Mouse (Mus musculus) testis, postnatal 10 days (tissue): ENCODE measurements at regions not wholly inside any gene's neighbourhood (a gene's known extent, or its start where the extent isn't known, plus 50 kb on each side); places are given as distances from the start of the nearest gene placed in this dataset.

Source experiments
- DNase-seq: peaks from one replicate; pipeline ENCODE4 v3.0.0; 2021; ENCODE audit warnings: low spot score

- DNase-seq = no peak
These were observed 123.3 kb upstream of the Nrp1 start for GRCm38 (mm10) chr8:128235071-128235470.

- no peak for DNase-seq
These were observed 122.9 kb upstream of the Nrp1 start for GRCm38 (mm10) chr8:128235527-128235926.

DNA sequence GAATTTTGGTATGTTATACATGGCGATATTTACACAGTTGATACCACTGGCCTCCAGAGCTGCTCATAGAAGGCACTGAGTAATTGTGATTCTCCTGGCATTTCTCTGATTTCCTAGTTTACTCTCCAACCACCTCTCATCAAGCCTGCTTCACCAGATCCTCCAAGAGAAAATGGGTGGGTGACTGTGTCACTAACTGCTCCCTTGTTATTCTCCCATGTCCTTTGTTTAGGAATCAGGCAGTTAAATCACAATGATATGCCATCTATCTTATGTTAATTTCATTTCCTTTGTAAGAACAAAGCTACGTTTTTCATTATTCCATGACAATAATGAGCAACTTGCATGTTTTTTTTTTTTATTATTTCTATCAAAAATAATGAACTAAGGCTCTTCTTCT is 122.3 kb upstream of the Nrp1 start:
- no peak for DNase-seq

DNA sequence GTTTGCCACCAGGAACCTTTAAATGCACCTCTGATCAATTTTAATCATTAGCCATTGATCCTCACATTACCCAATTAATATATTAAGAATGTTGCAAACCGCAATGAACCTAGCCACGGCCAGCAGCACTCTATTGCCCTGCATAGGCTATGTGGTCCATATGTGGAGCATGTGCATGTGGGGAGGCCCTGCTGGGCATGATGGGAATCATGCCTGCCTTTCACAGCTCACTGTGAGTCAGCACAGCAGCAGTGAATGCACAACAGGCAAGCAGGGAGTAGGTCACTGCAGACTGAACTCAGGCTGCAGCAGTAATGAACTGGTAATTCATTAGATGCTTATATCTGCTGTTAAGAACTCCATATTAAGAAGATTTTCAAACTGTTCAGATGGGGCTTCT is 119.5 kb upstream of the Nrp1 start:
- DNase-seq = no peak

- no peak for DNase-seq
These were observed 118.6 kb upstream of the Nrp1 start for GRCm38 (mm10) chr8:128239783-128240182.

- no peak for DNase-seq
These were observed 117.2 kb upstream of the Nrp1 start for GRCm38 (mm10) chr8:128241200-128241599.

DNA sequence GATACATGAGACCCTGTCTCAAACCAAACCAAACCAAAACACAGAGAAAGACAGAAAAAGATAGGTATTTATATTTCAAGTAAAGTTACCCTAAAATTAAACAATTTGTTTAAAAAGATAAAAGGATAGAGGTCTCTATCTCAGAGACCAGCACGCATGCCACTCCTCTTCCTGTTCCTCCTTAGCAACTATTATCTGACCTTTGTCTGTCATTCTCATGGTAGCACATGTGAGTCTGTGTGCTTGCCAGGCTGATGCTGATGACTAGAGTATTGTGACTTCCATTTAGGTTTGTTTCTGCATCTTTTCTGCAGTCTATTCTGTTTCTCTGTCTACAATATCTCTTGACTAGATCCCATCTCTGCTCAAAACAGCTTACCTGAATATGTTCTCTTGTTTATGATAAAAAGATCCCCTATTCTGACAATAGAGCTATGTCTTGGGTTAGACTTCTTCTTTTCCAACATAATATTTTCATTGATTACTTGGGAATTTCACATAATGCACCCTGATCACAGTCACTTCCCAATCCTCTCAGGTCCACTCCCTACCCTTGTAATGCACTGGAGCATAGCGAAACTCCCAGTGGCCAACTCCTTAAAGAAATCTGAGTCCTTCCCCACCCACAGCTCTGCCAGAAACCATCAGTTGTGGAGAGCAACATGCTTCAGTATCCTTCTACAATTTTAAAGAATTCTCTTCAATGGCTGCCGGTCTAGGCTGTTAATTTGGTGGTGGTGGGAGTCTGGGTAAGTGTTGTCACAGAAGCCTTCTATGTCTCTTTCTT is 115.7 kb upstream of the Nrp1 start:
- no peak for DNase-seq

DNA sequence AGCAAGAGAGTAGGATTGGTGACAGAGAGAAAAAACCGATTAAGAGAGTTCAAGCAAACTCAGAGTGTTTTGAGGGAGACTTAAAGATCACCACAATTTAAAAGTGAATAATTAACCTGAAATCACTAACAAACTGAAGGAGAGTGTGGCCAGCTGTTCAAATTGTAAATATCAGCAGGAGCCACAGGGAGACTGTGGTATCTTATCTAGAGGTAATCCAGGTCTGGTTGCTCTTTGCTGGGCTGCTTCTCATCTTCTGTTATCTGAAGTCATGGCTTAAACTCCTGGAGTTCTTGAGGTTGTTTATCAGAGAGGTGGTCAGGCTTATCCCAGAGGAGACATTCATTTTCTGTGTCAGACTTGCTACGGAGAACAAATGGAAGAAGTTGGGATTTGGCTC is 106.7 kb upstream of the Nrp1 start:
- no peak for DNase-seq

GRCm38 (mm10) chr8:128260836-128261235 is 97.6 kb upstream of the Nrp1 start:
- DNase-seq = no peak

- no peak for DNase-seq
These were observed 97.0 kb upstream of the Nrp1 start for GRCm38 (mm10) chr8:128261367-128261766.

DNA sequence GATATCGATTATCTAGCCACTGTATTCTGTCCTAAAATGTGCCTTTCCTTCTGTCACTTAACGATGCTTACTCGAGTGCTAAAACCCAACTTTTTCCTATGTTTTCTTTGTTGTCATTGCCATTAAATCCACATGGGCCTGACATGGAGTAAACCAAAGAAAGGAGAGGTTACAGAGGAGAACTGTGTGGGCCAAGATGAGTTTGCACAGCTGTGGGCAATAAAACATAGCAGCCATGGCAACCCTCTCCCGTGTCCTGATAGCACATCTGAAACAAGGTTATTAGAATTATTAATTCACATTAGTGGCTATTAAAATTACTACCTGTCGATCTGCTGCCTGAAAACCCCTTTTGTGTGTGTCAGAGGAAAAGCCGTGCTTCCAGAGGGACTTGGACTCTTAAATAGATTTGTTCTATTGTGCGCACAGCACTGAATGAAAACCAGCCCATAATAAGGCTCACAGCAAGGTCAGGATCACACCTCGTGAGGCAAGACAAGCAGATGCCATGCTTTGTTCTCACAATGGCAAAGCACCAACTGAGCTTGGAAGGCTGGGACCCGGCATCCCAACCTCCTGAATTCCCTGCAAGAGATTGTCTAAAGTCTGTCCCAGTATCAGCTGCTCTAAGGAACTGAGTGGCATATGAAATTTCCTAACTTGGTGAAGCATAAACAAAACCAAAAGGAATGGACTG is 95.0 kb upstream of the Nrp1 start:
- DNase-seq = no peak

- no peak for DNase-seq
These were observed 91.1 kb upstream of the Nrp1 start for GRCm38 (mm10) chr8:128267261-128267660.

- no peak for DNase-seq
These were observed 90.4 kb upstream of the Nrp1 start for GRCm38 (mm10) chr8:128268010-128268409.

DNA sequence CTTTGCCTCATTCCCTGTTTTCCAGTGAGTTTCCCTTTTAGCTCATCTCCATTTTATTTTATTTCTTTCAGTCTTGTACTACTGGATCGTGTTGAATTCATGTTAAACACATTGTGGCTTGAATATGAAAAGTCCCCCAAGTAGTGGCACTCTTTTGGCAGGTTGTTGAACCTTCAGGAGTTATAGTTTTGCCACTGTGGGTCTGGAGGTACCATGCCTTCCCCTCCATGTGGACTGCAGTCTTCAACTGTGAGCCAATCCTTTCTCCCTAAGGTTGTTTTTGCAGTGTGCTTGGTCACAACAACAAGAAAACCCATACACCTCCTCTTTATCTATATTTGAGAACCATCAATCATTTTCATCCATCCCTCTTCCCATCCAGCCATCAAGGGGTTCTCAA is 88.9 kb upstream of the Nrp1 start:
- no peak for DNase-seq

DNA sequence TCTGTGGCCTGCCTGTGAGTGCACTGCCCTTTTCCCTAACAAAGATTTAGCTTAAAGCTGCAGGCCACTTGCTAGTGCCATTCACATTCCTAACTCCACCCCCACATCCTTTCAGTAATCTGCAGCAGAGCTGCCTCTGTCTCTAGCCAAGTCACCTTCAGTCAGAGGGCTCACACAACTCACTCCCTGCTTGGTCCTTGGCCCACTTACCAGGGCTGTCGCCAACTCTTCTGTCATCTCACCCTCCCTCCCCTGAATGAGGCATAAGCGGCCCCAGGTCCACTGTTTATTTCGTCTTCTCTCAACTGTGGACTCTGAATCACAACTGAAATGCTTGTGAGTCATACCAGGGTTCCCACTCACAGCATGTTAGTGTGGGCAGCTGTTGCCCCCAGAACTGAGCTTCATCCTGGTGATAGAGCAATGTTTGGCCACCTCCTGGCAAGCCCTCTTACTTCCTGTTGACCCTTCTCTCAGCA is 85.5 kb upstream of the Nrp1 start:
- no peak for DNase-seq

DNA sequence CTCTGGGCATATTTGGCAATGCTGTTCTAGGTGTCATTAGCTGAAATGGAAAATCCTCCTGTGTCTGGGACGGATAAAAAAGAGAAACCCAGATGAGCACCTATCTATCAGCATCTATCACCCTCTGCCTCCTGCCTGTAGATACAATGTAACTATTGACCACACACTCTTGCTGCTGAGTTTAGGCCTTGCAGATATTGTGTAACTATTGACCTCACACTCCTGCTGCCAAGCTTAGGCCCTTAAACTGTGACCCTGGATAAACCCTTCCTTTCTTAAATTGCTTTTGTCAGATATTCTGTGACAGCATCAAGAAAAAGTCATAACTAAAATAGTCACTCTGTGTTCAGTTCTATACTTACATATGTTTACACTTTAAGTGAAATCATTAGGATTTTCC is 81.9 kb upstream of the Nrp1 start:
- DNase-seq = no peak

DNA sequence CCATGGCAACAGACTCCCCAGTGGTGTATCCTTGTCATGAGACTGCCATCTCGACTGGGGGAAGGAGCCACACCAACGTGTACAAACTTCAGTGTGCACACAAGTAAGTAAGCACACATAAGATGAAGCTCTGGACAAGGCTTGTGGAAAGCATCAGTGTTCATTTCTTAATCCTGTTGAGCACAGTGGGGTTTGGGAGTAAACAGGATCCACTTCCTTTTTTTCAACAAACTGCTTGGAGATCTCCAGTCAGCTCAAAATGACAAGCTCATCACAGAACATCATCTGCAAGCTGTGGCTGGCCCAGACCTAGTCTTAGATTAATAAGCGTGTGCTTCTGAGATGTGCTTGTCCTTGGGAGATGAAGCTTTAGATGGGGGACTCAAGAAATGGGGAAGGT is 75.6 kb upstream of the Nrp1 start:
- DNase-seq = no peak

GRCm38 (mm10) chr8:128283365-128283764 is 75.0 kb upstream of the Nrp1 start:
- no peak for DNase-seq

DNA sequence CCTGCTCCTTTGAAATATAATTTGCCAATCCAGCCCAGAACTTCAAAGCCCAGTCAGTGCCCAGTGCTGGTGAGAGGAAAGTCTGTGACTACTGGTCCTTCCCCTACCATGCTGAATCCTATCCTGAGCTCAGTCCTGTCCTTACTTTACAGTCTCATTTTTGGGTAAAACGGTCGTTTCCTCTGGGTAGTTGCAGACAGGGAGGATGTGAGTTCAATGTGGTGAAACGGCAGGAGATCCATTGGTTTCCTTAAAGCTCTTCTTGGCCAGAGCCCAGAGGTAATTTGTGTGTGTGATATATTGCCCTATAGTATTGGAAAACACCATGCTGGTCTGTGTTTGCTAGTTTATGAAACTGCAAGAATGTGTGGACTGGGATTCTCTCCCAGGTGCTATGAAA is 73.6 kb upstream of the Nrp1 start:
- DNase-seq = no peak

DNA sequence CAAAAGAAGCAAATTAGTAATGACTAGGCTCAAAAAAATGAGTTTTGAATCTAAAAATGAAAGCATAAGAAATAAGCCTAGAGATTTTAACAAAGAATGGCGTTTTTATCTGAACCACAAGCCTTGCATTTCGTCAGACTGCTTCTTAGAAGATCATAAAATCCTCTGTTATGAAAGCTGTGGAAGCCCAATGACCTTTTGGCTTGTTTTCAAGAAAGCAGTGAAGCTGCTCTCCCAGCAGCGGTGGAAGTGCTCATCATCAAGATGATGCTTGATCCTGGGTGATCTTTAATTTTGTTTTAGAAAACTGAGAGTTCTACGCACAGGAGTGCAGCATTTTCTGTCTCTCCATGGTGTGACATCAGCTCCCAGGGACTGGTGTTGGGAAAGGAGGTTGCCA is 68.3 kb upstream of the Nrp1 start:
- no peak for DNase-seq

DNA sequence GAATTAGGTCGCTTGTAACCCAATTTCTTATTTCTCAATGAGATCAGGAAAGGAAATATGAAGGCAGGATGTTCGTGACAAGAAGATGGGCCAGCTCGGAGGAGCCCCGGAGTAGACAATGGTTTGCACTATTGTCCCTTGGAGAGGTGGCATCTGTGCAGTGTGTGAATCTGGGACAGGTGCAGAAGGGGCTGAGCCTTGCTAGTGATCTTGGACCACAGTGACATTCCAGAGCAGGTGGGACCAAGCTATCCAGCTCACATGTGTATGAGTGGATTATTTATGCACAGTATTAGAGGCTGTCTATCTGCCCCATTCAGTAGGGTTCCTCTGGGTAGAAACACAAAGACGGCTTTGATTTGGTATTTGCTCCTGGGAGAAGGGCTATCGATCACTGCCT is 66.0 kb upstream of the Nrp1 start:
- no peak for DNase-seq

DNA sequence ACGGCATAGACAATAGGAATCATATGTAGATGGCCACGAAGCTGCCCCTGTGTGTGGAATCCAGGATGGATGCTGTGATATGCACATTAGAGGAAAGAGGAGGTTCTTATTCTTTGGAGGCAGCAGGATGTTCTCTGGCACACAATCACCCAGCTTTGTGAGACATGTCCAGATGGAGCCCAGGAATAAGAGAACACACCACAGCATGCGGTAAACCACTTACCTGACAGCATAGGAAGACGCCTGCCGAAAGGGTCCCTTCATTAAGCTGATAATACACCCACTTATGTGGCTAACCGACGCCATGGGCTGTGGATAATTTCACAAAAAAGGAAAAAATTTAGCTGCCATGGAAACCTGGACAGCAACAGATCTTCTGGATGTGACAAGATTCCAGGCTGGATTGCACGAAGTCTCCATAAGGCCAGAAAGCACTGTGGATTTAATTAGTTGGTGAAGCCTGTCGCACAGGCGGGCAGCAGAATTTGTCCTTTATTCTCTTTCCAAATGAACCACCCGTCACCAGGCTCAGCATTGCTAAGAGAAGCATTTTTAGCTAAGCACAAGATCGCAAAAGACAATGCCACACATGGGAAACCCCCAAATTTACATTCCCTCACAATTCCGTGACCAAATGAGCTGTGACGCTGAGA is 61.5 kb upstream of the Nrp1 start:
- no peak for DNase-seq

DNA sequence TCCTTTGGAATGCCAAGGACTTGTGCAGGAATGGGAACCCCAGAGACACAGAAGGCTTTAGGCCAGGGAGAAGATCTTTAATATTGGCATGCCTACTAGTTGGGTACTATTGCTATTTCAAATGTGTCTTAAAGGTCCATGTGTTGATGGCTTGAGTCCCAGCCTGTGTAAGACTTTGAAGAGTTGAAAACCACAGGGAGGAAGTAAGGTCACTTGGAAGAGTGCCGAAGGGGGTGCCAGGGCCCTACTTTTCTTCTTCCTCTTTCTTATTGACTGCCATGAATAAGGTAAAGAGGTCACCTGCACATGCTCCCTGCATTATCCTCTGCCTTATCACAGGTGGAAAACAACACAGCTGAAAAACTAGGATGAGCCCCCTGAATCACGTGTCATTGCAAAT is 56.1 kb upstream of the Nrp1 start:
- DNase-seq = no peak
